Comparison of ENCODE assay signal across 23 mouse cellular contexts in the genomic region with DNA sequence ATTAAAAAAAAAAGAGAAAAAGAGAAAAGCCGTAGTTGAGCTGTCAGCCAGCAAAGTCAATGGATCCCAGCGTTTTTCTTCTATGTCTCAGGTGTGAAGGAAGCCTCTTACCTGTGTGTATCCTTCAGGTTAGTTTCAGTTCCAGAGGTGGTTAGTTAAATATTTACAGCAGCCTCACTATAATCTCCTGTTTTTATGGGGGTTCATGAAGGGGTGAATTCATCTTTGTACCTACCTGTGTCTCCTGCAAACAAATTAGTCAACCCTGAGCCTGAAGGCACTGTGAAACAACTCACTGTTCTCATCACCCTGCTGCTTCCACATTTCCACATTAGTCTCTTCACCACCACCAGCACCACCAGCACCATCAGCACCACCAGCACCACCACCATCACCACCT. TPM values are rescaled to one million over a fixed set of nuclear protein-coding genes. Genes with fewer than 3 reads are reported as not detected.
"Had no signal": no experiment of that assay in that cellular context is flagged by ENCODE, and none has a peak within 500 bp of the region (broad histone marks: within the 10 kb centered on the region; RNA-seq: fewer than 3 reads in every experiment).

No protein-coding gene starts in this region.

- H3K36me3 ChIP-seq: liver, embryonic 15.5 days; lung, embryonic 15.5 days; midbrain, embryonic 12.5 days; neural tube, embryonic 12.5 days; stomach, embryonic 15.5 days had no signal

- H3K4me2 ChIP-seq: liver, embryonic 15.5 days; lung, embryonic 15.5 days; midbrain, embryonic 12.5 days; neural tube, embryonic 12.5 days; stomach, embryonic 15.5 days had no signal

- H3K9me3 ChIP-seq: liver, embryonic 15.5 days; lung, embryonic 15.5 days; megakaryocyte, embryonic 14.5 days; midbrain, embryonic 12.5 days; neural tube, embryonic 12.5 days; stomach, embryonic 15.5 days had no signal

- H3K4me3 ChIP-seq: liver, embryonic 15.5 days; lung, embryonic 15.5 days; megakaryocyte, embryonic 14.5 days; midbrain, embryonic 12.5 days; neural tube, embryonic 12.5 days; stomach, embryonic 15.5 days had no signal

- H3K27me3 ChIP-seq: liver, embryonic 15.5 days; lung, embryonic 15.5 days; megakaryocyte, embryonic 14.5 days; midbrain, embryonic 12.5 days; neural tube, embryonic 12.5 days; stomach, embryonic 15.5 days had no signal

- H3K4me1 ChIP-seq: liver, embryonic 15.5 days; neural tube, embryonic 12.5 days had no signal

- ATAC-seq: liver, postnatal 0 days; lung, postnatal 0 days had no signal

- H3K27ac ChIP-seq: liver, embryonic 15.5 days; lung, embryonic 15.5 days; macrophage; midbrain, embryonic 12.5 days; neural tube, embryonic 12.5 days; stomach, embryonic 15.5 days; stomach, postnatal 0 days had no signal

- DNase-seq: liver, postnatal 0 days; lung, adult 2 months; lung, postnatal 14 days; lung, postnatal 36 days; midbrain, embryonic 14.5 days; right cerebral cortex, adult 18-20 months; right cerebral cortex, postnatal 25 days; right cerebral cortex, postnatal 4 days; thymus, adult 2 months; thymus, postnatal 25 days; thymus, postnatal 4 days had no signal

- H3K9ac ChIP-seq: liver, embryonic 15.5 days; liver, postnatal 0 days; lung, embryonic 15.5 days; midbrain, embryonic 12.5 days; neural tube, embryonic 12.5 days; stomach, embryonic 15.5 days had no signal

RNA-seq across cellular contexts. Expression of gene Acod1, which starts 59.5 kb away (rescaled TPM):
- total RNA-seq: midbrain, postnatal 0 days had no signal
- polyA plus RNA-seq: liver, postnatal 0 days; lung, embryonic 15.5 days; midbrain, embryonic 12.5 days; midbrain, postnatal 0 days; neural tube, embryonic 12.5 days; neural tube, embryonic 14.5 days; stomach, postnatal 0 days; testis, adult 2 months had no signal
